Mouse (Mus musculus) CH12.LX (cell line): Measurements from ENCODE around the gene Mtx3.

ENCODE experiments used
- BHLHE40 ChIP-seq: IDR thresholded peaks from 2 replicates; pipeline ENCODE4 v1.6.1; 2011; ENCODE audit warnings: mild to moderate bottlenecking, low read depth, low read length, improper control_type of control experiment
- CTCF ChIP-seq, 2 experiments: IDR thresholded peaks in 1 of 2; conservative IDR thresholded peaks in 1 of 2; 2 replicates each; pipeline ENCODE4 v1.5.1; 2011 to 2012; ENCODE audit warnings: low read depth in 2 of 2, low read length in 2 of 2, improper control_type of control experiment in 1 of 2, inconsistent platforms in 1 of 2, mild to moderate bottlenecking in 1 of 2, moderate library complexity in 1 of 2
- EP300 ChIP-seq: IDR thresholded peaks from 2 replicates; pipeline ENCODE4 v1.6.1; 2011; ENCODE audit warnings: low read length, improper control_type of control experiment
- JUND ChIP-seq: conservative IDR thresholded peaks from 2 replicates; pipeline ENCODE4 v1.6.1; 2011; ENCODE audit warnings: low read depth, low read length, improper control_type of control experiment
- KAT2A ChIP-seq: IDR thresholded peaks from 2 replicates; pipeline ENCODE4 v1.6.1; 2012; ENCODE audit warnings: low read length, improper control_type of control experiment, inconsistent platforms; ENCODE audit not compliant: insufficient replicate concordance
- MAFK ChIP-seq: IDR thresholded peaks from 2 replicates; pipeline ENCODE4 v1.6.1; 2011; ENCODE audit warnings: low read length, improper control_type of control experiment; ENCODE audit not compliant: insufficient replicate concordance
- POLR2A ChIP-seq: IDR thresholded peaks from 2 replicates; pipeline ENCODE4 v1.6.1; 2011; ENCODE audit warnings: low read depth, mild to moderate bottlenecking, improper control_type of control experiment, low read length
- SMC3 ChIP-seq: IDR thresholded peaks from 2 replicates; pipeline ENCODE4 v1.6.1; 2011; ENCODE audit warnings: low read depth, low read length, improper control_type of control experiment
- TBP ChIP-seq: conservative IDR thresholded peaks from 2 replicates; pipeline ENCODE4 v1.6.1; 2011; ENCODE audit warnings: low read depth, low read length, improper control_type of control experiment
- USF2 ChIP-seq: conservative IDR thresholded peaks from 2 replicates; pipeline ENCODE4 v1.6.1; 2011; ENCODE audit warnings: low read depth, low read length, improper control_type of control experiment

DNA sequence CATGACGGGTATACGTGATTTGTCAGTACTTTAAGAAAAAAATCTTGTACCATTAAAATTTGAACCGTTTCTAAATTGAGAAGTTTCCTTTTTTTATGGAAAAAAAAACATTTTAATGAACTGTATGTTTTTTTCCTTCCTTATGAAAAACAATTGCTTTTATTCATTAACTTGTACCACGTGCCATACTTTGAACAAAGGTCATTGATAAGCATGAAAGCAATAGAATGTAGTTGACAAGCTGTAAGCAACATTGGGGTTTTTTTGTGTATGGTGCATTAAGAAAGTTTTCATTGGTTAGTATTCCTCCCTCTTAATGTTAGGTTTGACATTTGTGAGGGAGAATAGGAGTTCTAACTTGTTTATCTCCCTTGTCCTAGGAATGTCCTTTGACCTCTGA lies 1.9 kb downstream of the Mtx3 start:
- TF ChIP-seq POLR2A, result no peak
- no peak for TF ChIP-seq USF2
- no peak for TF ChIP-seq BHLHE40
- no peak for TF ChIP-seq KAT2A
- TF ChIP-seq CTCF (conservative IDR thresholded peaks at IDR 0.05 in 1 of 2, IDR thresholded peaks at IDR 0.05 in 1 of 2; ENCODE audit: low read depth in 2 of 2, low read length in 2 of 2), result no peak
- TF ChIP-seq JUND, result no peak
- no peak for TF ChIP-seq TBP
- TF ChIP-seq EP300, result no peak
- no peak for TF ChIP-seq SMC3
- no peak for TF ChIP-seq MAFK
